9 mouse cellular contexts compared by ENCODE assay signal in the genomic region with DNA sequence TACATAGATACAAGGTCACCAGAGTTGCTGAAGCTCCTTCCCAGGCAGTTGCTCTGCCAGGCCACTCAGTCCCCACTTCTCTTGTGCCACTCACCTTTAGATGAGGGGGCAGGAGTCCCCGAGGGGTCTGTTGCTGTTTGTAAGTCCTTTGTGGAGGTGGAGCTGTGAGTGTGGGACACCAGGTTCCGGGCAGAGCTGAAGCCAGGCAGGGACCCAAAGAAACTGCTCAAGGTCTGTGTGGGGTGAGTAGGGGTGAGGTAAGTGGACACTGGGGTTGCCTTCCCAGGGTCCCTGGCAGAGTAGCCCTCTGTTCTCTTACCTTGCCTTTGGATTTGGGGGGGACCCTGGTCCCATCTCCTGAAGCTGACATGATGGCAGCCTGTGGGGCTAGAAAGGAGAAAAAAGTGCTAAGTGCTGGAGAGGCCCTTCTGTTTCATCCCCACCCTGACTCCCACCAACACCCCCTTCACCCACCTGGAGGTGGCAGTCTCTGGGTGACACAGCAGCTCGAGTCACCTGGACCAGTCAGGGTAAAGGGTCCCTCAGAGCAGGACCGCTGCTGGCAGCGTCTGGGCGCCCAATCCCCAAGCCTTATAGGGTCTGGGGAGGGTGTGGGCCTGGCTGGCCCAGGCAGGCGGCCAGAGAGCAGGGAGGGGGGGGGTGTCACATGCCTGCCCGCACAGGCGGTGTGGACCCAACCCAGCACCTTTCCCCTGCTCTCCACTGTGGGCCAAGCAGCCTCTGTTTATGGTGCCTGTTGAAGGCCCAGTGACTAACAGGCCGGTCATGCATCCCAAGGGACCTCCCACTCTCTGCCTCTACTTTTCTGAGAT. TPM values are rescaled to one million over a fixed set of nuclear protein-coding genes. Genes with fewer than 3 reads are reported as not detected.
A peak's percentile ranks its signal among the peaks of the same experiment; 100 is the strongest.
DNase-seq lines count a peak whose midpoint lies in the region; ATAC-seq lines count a peak whose summit lies in the region.
"Had no signal": no experiment of that assay in that cellular context is flagged by ENCODE, and none has a peak within 500 bp of the region (broad histone marks: within the 10 kb centered on the region; RNA-seq: fewer than 3 reads in every experiment).

Plin4 (minus strand) TSS at position 585 of the 833 bp plus-strand sequence.

- no peaks in the 10 kb centered on the region for H3K36me3 ChIP-seq in hindbrain, embryonic 15.5 days
- H3K36me3 ChIP-seq in hindbrain, embryonic 16.5 days (ENCODE audit: control insufficient read depth, insufficient read depth, low read length): no peaks in the 10 kb centered on the region
- H3K36me3 ChIP-seq in embryonic facial prominence, embryonic 10.5 days (replicated peaks): peaks cover 10% of the 10 kb centered on the region; the same call in 1 of the 2 replicates
- no peaks in the 10 kb centered on the region for H3K36me3 ChIP-seq in heart, embryonic 14.5 days (ENCODE audit: control insufficient read depth, insufficient read depth, low read length)
- H3K36me3 ChIP-seq in forebrain, embryonic 10.5 days (replicated peaks): peaks cover 5% of the 10 kb centered on the region; the same call in 1 of the 2 replicates

- H3K9me3 ChIP-seq in hindbrain, embryonic 15.5 days: no peaks in the 10 kb centered on the region
- H3K9me3 ChIP-seq in hindbrain, embryonic 16.5 days (ENCODE audit: control insufficient read depth, low read length): no peaks in the 10 kb centered on the region
- no peaks in the 10 kb centered on the region for H3K9me3 ChIP-seq in embryonic facial prominence, embryonic 10.5 days
- no peaks in the 10 kb centered on the region for H3K9me3 ChIP-seq in heart, embryonic 14.5 days (ENCODE audit: control insufficient read depth, low read length)
- no peaks in the 10 kb centered on the region for H3K9me3 ChIP-seq in forebrain, embryonic 10.5 days

- H3K4me1 ChIP-seq in hindbrain, embryonic 15.5 days (replicated peaks): no peaks in the 10 kb centered on the region
- H3K4me1 ChIP-seq in hindbrain, embryonic 16.5 days (ENCODE audit: control insufficient read depth, insufficient read depth, low read depth, low read length): no peaks in the 10 kb centered on the region; the same call in 1 of the 2 replicates
- no peaks in the 10 kb centered on the region for H3K4me1 ChIP-seq in embryonic facial prominence, embryonic 10.5 days
- peaks cover 2 to 14% of the 10 kb centered on the region in 2 experiments; a peak in 3 of 4 replicates for H3K4me1 ChIP-seq in heart, embryonic 14.5 days (ENCODE audit: control insufficient read depth in 2 of 2, insufficient read depth in 2 of 2, low read length in 2 of 2)
- peaks cover 6% of the 10 kb centered on the region for H3K4me1 ChIP-seq in forebrain, embryonic 10.5 days

- no peak within 1 kb of the TSS for H3K27ac ChIP-seq in hindbrain, embryonic 15.5 days (replicated peaks)
- no peak within 1 kb of the TSS for H3K27ac ChIP-seq in hindbrain, embryonic 16.5 days (ENCODE audit: low read depth, low read length)
- H3K27ac ChIP-seq in embryonic facial prominence, embryonic 10.5 days (replicated peaks): peak within 1 kb of the TSS; percentile 6; the same call in 1 of the 2 replicates
- 0 out of 4 replicates have a peak within 1 kb of the TSS, but pooled peaks of 1 of the 2 experiments have one; percentile 19 for H3K27ac ChIP-seq in heart, embryonic 14.5 days (replicated peaks in 1 of 2; ENCODE audit: control insufficient read depth in 1 of 2, insufficient read depth in 1 of 2, low read depth in 2 of 2, low read length in 2 of 2)
- H3K27ac ChIP-seq in forebrain, embryonic 10.5 days: no peak within 1 kb of the TSS

- H3K9ac ChIP-seq in hindbrain, embryonic 15.5 days: no peak within 1 kb of the TSS
- H3K9ac ChIP-seq in hindbrain, embryonic 16.5 days (ENCODE audit: low read depth, low read length): no peak within 1 kb of the TSS
- H3K9ac ChIP-seq in heart, embryonic 14.5 days (ENCODE audit: low read length): 0 out of 2 replicates have a peak within 1 kb of the TSS, but pooled peaks have one; percentile 1

- ATAC-seq in hindbrain, embryonic 15.5 days (ENCODE audit: low FRiP score, low read depth): 0 out of 2 replicates have a peak, but pooled peaks have one; percentile 12
- no peak for ATAC-seq in hindbrain, embryonic 16.5 days
- ATAC-seq in heart, embryonic 14.5 days (ENCODE audit: insufficient number of reproducible peaks, insufficient read depth, low FRiP score, low read depth): peak; percentile 69
- no peak for ATAC-seq in cerebellum, adult (ENCODE audit: insufficient number of reproducible peaks, low FRiP score, low TSS enrichment)

- H3K4me3 ChIP-seq in hindbrain, embryonic 15.5 days: no peak within 1 kb of the TSS
- H3K4me3 ChIP-seq in hindbrain, embryonic 16.5 days (ENCODE audit: low read length): no peak within 1 kb of the TSS
- peak within 1 kb of the TSS; percentile 18; the same call in 1 of the 2 replicates for H3K4me3 ChIP-seq in embryonic facial prominence, embryonic 10.5 days
- H3K4me3 ChIP-seq in heart, embryonic 14.5 days (ENCODE audit: control insufficient read depth in 1 of 2, insufficient read depth in 1 of 2, low read depth in 1 of 2, low read length in 2 of 2): no peak within 1 kb of the TSS
- no peak within 1 kb of the TSS for H3K4me3 ChIP-seq in forebrain, embryonic 10.5 days

- WGBS in hindbrain, embryonic 15.5 days: 66% methylated on average over 10 of the region's 10 CpGs
- WGBS in hindbrain, embryonic 16.5 days: 68% methylated on average over 10 of the region's 10 CpGs
- 60% methylated on average over 10 of the region's 10 CpGs for WGBS in embryonic facial prominence, embryonic 10.5 days
- WGBS in heart, embryonic 14.5 days: 46% methylated on average over 10 of the region's 10 CpGs
- 62% methylated on average over 10 of the region's 10 CpGs for WGBS in forebrain, embryonic 10.5 days

- peak; percentile 91 for DNase-seq in 3134 (ENCODE audit: extremely low read depth, insufficient read length, low spot score)
- no peak for DNase-seq in embryonic facial prominence, embryonic 10.5 days (ENCODE audit: low spot score)
- no peak for DNase-seq in thymus, postnatal 25 days
- no peak for DNase-seq in forebrain, embryonic 10.5 days (ENCODE audit: extremely low spot score, low spot score)
- DNase-seq: cerebellum, adult 11 months had no signal

- H3K4me2 ChIP-seq in hindbrain, embryonic 15.5 days: no peak within 1 kb of the TSS
- no peak within 1 kb of the TSS for H3K4me2 ChIP-seq in hindbrain, embryonic 16.5 days (ENCODE audit: low read length)
- H3K4me2 ChIP-seq in heart, embryonic 14.5 days (ENCODE audit: low read length): no peak within 1 kb of the TSS

- H3K27me3 ChIP-seq in hindbrain, embryonic 15.5 days: no peaks in the 10 kb centered on the region
- no peaks in the 10 kb centered on the region for H3K27me3 ChIP-seq in hindbrain, embryonic 16.5 days (replicated peaks; ENCODE audit: control insufficient read depth, insufficient read depth, low read length)
- no peaks in the 10 kb centered on the region for H3K27me3 ChIP-seq in embryonic facial prominence, embryonic 10.5 days (replicated peaks; ENCODE audit: low read depth, poor library complexity, severe bottlenecking)
- H3K27me3 ChIP-seq in heart, embryonic 14.5 days (ENCODE audit: control insufficient read depth, insufficient read depth, low read length): no peaks in the 10 kb centered on the region
- H3K27me3 ChIP-seq in forebrain, embryonic 10.5 days (ENCODE audit: poor library complexity, severe bottlenecking): no peaks in the 10 kb centered on the region

RNA-seq across cellular contexts. Expression of gene Plin4, which starts in this region (rescaled TPM):
- polyA plus RNA-seq in hindbrain, embryonic 15.5 days (2015; fragmentation: Nextera tagmentation; extraction: Ambion mirVana): 0.08 and 0.21 TPM in 2 replicates
- polyA plus RNA-seq in hindbrain, embryonic 16.5 days (2015; fragmentation: Nextera tagmentation; extraction: Ambion mirVana): 0.07 and 0.10 TPM in 2 replicates
- polyA plus RNA-seq in embryonic facial prominence, embryonic 10.5 days (2016; fragmentation: Nextera tagmentation; extraction: Ambion mirVana): 0.05 TPM in 2 replicates
- 0.15 and 0.19 TPM in 2 replicates for polyA plus RNA-seq in heart, embryonic 14.5 days (2014; fragmentation: Nextera tagmentation; extraction: Ambion mirVana)
- 0.05 and 0.09 TPM in 2 replicates for polyA plus RNA-seq in forebrain, embryonic 10.5 days (2016; fragmentation: Nextera tagmentation; extraction: Ambion mirVana)

Comparison
In these comparisons a context has a peak if more than half of its experiments do, and no peak if none do; other contexts are left out.
1. Peak in ATAC-seq in hindbrain, embryonic 15.5 days; RNA of the gene not detected or under 1 TPM.
2. Peak in ATAC-seq and H3K9ac ChIP-seq in heart, embryonic 14.5 days; RNA of the gene not detected or under 1 TPM.